Mouse (Mus musculus) ES-Bruce4 (cell line): ENCODE results near the gene Cd27.

Experiments
- CTCF ChIP-seq: IDR thresholded peaks from one replicate; pipeline ENCODE4 v1.8.1; 2011; ENCODE audit warnings: low read depth, low read length
- EP300 ChIP-seq: IDR thresholded peaks from 2 replicates; pipeline ENCODE4 v1.6.1; 2011; ENCODE audit warnings: low read depth, low read length; ENCODE audit not compliant: insufficient read depth
- POLR2A ChIP-seq: IDR thresholded peaks from one replicate; pipeline ENCODE4 v1.8.1; 2011; ENCODE audit warnings: low read length; ENCODE audit not compliant: insufficient read depth

GRCm38 (mm10) chr6:125195541-125196075 is 41.2 kb downstream of the Cd27 start:
- TF ChIP-seq POLR2A, result no peak
- TF ChIP-seq CTCF, result no peak
- no peak for TF ChIP-seq EP300
